Mouse (Mus musculus) embryo, embryonic 10 days (tissue): ENCODE results near the gene Dnah8.
A peak's percentile ranks its signal among the peaks of the same experiment; 100 is the strongest.
"Not testable (repeated sequence)": the region's sequence is repeated elsewhere in the genome, so short reads cannot be mapped to it uniquely, and the experiment has no call there.

ENCODE experiments used
- DNase-seq: peaks from one replicate; pipeline ENCODE4 v3.0.0-alpha.2; 2015; ENCODE audit warnings: low spot score

Gene Dnah8

GRCm38 (mm10) chr17:30609305-30609979 is 14.7 kb upstream of the Dnah8 start:
- no peak for DNase-seq

GRCm38 (mm10) chr17:30609980-30610307 is 14.2 kb upstream of the Dnah8 start:
- DNase-seq: no peak

- no peak for DNase-seq
Observed at GRCm38 (mm10) chr17:30610739-30611138, 13.4 kb upstream of the Dnah8 start.

DNA sequence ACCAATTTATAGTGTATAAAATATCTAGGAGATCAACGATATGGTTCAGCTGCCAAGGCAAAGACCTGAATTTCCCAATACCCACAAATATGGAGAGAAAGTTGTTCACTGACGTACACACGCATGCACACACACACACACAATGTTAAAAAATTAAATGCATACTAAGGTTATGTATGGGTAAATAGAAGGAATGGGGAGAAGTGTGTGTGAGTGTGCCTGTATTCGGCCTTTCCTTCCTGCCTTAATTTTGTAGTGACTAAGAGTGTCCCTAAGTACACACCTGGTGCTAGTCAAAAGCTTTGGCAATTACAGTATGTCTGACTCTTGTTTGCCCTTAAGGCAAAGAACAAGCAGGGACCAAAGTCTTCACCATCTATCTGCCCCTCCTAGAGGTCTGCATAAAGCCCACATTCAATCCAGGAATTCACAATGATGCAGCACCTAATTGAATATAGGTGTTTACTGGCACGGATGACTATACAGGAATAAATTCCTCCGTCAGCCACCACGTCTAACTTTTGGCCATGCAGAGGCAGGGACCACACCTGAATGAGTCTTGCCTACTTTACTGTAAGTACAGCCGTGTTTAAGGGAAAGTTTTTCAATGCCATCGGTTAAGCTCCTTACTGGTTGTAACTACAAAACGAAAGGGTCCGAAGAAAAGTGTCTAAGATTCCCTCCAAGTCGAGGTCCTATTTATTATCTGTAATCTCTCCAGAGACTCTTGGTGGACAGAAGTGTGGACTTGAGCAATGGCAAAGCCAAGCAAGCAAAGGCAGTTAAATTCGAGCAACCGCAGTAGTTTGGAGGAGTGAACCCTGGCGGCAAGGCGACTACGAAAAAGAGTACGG is 12.7 kb upstream of the Dnah8 start:
- DNase-seq: no peak

GRCm38 (mm10) chr17:30612075-30612859 is 11.9 kb upstream of the Dnah8 start:
- DNase-seq: peak; percentile 98

GRCm38 (mm10) chr17:30613350-30613749 is 10.8 kb upstream of the Dnah8 start:
- DNase-seq: no peak

- DNase-seq: no peak
Observed at GRCm38 (mm10) chr17:30616203-30616602, 8.0 kb upstream of the Dnah8 start.

DNA sequence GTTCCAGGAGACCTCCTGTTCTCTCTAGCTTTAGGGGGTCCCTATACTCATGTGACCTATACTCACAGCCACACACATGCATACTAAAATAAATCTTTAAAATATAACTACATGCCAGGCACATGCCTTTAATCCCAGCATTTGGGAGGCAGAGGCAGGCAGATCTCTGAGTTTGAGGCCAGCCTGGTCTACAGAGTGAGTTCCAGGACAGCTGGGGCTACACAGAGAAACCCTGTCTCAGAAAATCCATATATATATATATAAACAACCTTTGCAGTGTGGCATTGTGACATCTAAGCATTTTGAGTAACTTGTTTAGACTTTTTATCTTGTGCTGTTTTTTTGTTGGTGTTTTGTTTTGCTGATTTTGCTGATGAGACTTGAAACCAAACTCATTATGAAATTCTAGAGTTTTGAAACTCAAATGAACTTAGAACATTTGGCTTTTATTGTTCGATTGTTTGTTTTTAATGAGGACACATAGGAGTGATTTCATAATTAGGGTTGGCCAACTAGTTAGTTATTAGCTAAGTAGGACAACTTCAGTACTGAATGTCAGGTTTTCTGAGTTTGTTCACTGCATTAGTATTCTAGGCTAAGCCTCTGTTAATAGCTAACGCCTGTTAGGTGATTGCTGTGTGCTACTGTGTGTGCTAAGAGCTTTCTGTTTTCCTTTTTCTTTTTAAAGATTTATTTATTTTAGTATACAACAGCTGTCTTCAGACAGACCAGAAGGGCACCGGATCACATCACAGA is 5.8 kb upstream of the Dnah8 start:
- no peak for DNase-seq

DNA sequence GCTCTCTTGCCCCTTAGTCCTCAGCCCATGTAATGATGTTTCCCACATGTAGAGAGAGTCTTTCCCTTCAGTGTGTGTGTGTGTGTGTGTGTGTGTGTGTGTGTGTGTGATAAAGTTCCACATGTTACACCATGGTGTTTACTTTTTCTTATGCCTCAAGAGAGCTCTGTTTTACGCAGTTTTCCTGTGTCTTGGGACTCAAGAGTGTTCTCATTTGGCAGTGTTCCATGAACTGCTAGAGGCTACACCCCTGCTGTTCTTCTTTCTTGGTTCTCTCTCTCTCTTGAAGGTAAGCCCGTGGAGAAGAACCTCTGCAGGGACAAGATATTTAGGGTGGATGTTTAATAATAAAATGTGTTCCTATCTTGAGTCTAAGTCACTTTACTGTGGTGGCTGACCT is 5.0 kb upstream of the Dnah8 start:
- no peak for DNase-seq

DNA sequence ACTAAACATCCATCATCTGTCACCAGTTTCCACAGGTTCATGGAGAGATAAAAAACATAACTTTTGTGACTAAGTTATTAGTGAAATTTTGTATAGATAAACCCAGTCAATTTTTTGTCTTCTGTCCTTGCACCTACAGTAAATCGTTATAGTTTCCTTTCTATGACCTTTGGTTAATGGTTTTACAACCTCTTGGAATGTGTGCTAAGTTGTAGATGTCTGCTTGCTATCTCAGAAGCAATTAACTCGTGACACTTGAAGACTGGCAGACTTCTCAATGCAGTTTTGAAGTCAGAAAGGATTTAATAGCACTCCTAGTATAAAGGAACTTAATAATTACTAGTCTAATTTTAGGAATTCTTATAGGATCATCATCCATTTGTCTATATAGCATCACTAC is 3.6 kb upstream of the Dnah8 start:
- DNase-seq: no peak

DNA sequence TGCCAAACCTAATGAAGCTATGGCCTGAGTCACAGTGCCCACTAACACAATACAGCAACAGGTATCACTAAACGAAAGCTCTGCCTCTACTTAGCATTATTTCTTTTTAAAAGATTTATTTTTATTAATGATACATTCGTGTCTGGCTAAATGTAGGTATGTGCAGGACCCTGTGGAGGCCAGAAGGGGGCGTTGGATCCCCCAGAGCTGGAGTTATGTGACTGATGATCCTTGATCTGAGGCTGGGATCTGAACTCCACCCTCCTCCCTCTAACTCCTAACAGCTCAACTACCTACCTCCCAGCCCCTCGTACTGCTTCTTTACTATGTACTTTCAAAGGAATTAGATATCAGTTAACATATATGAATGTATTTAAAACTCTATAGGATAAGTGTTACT is 2.7 kb upstream of the Dnah8 start:
- no peak for DNase-seq

GRCm38 (mm10) chr17:30623200-30623599 is 954 bp upstream of the Dnah8 start:
- no peak for DNase-seq

GRCm38 (mm10) chr17:30626719-30627118 is 2.6 kb downstream of the Dnah8 start, which contains the start of gene Glo1:
Gene Glo1 (minus strand): TSS chr17:30626871.
- DNase-seq: not testable (repeated sequence)

DNA sequence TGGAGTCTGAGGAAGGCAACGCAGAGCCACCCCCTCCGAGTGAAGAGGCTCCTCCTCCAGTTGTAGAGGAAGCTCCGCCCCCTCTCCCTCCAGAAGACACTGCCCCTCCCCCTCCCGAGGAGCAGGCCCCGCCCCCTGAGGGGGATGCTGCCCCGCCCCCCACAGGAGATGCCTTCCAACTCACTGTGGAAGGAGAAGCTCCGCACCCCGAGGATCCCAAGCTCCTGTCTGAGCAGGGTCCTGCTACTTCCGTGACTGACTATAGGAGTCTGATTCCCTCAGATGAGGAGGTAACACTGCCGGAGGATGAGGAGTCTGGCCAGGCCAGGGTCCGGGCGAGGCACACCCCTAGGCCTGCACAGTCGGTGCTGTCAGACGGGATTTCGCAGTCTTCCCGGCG is 11.2 kb downstream of the Dnah8 start:
- peak; percentile 31 for DNase-seq

GRCm38 (mm10) chr17:30637714-30638113 is 13.6 kb downstream of the Dnah8 start:
- DNase-seq: no peak

DNA sequence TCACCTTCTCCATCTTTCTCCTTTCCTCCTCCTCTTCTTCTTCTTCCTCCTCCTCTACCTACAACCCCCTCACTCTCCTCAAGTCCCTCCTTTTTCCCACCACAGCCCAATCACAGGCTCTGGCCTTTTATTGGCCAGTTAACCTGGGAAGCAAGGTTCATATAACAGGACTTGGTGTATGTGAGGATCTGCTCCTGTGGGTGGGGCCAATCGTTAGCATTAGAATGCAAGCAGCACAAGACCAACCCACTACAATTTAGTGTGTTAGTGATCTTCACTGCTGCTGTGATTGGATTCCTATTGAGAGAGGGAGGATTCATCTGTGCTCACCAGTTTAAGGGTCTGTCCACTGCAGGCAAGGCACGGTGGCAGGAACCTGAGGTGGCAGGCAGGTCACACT is 14.8 kb downstream of the Dnah8 start:
- no peak for DNase-seq

- DNase-seq: no peak
Observed at GRCm38 (mm10) chr17:30640896-30641295, 16.7 kb downstream of the Dnah8 start.

DNA sequence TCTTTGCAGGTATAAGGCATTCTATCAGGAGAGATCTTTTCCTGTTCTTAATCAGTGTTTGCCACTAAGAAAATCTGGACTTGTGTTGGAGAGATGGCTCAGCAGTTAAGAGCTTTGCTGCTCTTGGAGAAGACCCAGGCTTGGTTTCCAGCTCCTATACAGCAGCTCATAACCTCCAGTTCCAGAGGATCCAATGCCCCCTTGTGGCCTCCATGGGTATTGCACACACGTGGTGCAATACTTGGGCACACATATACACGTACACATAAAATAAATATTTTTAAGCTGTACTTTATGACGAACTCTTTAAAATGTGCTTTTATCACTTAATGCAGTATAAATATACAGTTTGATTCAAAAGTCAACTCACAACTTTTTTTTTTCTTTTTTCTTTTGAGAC is 24.6 kb downstream of the Dnah8 start:
- DNase-seq: no peak

- no peak for DNase-seq
Observed at GRCm38 (mm10) chr17:30653010-30653409, 28.9 kb downstream of the Dnah8 start.

DNA sequence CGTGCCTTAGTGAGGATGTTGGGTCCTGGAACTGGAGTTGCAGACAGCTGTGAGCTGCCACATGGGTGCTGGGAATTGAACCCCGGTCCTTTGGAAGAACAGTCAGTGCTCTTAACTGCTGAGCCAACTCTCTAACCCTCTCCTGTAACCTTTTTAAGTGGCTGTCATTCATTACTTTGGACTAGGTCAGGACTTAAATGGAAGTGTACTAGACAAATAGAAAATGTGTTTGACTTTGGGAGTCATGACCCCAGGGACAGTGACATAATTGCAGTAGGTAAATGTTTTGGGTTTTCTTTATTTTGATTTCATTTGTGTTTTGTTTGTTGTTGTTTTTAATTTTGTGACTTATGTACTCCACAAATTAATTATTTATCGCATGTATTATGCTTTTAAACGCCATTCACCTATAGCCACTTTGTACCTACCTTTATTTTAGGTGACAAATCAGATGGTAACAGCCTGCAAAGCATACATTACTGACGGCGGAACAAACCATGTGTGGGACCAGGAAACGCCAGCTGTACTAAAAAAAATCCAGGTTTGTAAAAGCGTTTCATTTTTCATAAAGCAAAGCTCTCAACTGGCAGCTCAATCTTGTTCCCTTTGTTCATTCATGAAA is 33.5 kb downstream of the Dnah8 start:
- DNase-seq: no peak

DNA sequence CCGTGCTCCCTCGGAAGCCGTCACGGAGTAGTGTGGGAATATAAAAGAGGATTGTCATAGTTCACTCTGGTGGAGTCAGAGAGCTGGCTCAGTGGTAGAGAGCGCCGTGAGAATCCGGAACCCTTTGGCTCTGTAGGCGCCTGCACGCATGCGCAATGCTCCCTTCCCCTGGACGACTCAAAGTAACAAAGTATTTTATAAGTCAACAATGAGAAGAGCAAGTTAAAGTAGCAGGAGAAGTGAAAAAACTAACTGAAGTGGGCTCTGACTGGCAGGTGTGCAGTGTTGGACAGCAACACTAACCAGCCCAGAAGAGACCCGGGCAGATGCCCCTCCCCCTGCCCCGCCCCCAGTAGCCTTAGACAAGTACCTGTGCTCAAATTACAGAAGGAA is 34.0 kb downstream of the Dnah8 start:
- peak; percentile 74 for DNase-seq

GRCm38 (mm10) chr17:30662131-30662530 is 38.0 kb downstream of the Dnah8 start:
- no peak for DNase-seq
